Mouse (Mus musculus) cerebral cortex, adult 2 months (tissue): ENCODE data around the gene Anks1b.

Experiments
- WGBS: fragments of 180-500 bp; shearing (Covaris S2); methylation state at CpG from one replicate; pipeline ENCODE4 v1.1.7; 2018; 5-methylcytosine and 5-hydroxymethylcytosine counted together

The Anks1b gene

DNA sequence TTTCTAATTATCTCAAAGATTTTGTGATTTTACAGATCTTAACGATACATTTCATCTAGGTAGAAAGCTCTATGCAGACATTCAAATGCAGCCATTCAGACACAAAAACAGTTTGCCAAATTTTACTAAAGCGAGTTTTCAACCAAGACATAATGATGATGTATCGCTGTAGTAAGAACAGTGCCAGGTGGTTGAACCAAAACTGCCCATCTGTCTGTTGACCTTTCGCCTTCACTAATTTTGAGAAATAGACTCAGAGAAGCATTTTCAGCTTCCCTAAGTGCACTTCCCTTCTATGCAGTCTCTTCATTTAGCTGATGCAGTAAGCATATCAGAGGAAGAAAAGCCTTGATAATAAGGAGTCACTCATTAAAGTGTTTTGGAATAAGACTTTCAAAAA, 527.1 kb downstream of the Anks1b start:
- 73% methylated on average over 4 of the region's 4 CpGs for whole genome bisulfite sequencing

DNA sequence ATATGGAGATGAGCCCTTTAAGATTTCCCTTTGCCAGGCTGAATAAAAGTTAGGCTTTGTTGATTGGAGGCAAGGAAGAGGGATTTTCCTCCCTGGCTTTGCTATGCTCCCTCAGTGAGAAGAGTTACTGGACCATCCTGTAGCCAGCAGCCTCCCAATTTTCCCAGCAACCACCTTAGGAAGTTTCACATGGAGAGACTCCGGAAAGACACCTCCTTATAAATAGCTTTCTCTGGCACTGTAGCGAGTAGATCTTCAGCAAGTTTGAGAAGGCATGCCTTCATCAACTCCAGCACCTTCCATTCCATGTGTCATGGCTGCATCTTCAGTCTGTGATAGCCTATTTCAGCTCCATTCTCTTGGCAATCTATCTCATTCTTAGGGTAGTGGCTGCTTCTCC, 535.2 kb downstream of the Anks1b start:
- WGBS = 40% methylated on average over 2 of the region's 2 CpGs

DNA sequence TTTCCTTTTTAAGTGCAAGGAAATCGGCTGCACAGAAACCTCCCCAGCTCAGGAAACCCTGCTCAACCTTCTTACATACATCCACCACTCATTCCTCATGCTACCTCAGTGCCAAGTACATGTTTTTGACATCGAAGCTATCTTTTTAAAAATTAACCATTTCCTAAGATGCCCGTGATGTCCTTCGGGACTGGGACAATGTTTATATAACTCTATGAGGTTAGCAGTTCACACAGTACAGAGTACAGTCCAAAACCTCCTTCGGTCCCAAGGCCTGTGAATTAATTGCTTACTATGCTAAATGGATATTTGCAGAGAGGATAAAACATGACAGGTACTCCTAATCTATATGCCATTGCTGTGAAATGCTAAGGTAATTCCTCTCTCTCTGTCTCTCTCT, 558.2 kb downstream of the Anks1b start:
- WGBS = 50% methylated on average over 5 of the region's 5 CpGs

DNA sequence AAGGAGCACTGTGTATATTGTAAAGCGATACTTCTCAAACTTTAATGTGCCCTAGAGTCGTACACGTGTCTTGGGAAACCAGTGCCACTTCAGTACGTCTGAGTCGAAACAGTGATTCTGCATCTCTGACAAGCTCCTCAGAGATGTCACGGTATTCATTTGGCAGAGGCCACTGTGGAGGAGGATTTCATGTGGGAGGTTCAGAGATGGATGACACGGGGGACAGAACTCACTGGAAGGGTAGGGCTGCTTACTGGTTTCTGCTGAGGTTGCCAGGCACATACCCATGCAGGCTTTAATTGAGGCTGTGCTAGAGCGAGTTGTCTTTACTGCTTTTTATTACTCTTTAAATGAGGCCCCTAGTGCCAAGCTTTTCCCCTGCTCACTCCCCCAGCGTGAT, 558.7 kb downstream of the Anks1b start:
- 22% methylated on average over 9 of the region's 9 CpGs for WGBS

DNA sequence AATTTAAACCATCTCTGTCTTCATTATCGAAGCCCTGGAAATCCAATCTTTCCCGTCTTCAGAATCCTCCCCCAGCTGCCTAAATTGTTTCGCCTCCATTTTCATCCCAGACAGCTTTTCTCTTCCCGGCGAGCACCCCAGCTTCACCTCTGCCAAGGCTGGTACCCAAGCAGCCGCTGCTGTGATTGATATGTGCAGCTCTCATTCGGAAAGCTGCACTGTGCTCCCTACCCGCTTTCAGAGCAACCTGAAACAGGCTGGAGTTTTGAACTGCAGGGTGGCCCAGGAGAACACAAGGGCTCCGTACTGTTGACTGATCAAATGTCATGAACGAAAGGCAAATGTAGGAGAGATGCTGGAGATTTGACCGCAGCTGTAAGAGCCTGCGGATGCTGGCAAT, 559.2 kb downstream of the Anks1b start:
- WGBS = 19% methylated on average over 12 of the region's 12 CpGs

DNA sequence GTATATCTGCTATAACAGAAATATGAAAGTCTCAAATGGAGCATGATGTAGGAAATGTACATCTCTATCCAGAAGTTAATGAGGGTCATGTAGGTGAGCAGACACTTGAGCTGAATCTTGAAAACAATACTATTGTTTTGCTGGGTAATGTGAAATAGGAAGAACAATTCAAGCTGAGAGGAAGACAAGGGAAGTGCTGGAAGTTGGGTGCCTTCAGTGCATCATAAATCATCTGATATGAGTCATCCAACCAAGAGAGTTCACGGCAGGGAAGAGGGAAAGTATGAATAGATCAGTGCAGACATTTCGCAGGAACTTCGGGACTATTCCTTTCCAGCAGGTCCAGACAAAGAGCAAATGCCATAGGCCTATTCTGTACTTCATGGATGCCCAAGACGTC, 567.7 kb downstream of the Anks1b start:
- WGBS = 74% methylated on average over 4 of the region's 4 CpGs

DNA sequence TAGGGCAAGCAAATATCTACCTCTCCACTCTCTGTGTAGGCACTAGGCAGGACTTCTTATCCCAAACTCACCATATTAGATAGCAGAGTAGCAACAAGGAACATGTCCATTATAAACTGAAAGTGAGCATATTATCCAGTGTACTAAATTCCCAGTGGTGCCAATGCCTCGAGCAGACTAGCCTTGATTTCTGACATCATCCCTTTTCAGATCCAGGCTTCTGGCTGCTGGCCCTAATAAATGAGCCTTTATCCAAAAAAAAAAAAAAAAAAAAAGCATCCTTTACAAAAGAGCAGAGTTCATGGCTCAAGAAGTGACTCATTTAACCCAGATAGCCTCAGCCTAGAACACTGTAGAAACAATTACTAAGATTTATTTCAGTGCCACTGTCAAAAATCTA, 568.3 kb downstream of the Anks1b start:
- 32% methylated on average over 1 of the region's 1 CpGs for WGBS

DNA sequence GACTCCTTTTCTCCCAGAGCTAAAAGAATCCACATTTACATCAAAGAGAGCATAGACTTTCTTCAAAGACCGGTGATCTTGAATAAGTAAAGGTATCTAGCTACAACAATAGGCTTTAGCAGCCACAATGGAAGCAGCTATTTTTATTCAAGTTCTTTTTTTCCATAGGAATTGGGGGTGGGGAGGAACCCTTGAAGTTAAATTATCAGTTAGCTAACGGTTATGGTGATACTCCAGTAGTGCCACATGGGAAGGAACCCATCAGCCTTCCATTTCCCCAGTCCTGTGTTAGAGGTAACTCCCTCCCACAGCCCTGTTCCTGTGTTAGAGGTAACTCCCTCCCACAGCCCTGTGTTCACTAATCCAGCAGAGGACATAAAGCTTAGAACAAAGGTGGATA, 591.6 kb downstream of the Anks1b start:
- WGBS = 83% methylated on average over 2 of the region's 2 CpGs

DNA sequence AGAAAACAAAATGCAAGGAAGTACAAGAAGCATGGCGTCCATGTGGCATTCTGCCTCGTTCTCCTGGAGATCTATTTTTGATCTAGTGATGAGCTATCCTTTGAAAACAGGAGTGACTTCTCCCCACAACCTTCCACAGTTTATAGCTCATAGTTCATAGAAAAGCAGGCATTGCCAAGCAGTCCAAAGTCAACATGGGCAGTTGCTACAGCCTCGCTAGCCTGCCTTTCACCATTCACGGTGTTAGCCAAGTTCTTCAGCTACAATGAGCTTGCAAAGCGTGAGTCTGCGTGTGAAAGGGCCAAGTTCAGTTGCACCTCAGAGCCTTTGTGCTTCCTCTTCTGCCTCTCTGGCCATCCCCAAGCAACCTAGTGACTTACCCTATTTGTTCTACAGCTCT, 592.1 kb downstream of the Anks1b start:
- 86% methylated on average over 6 of the region's 6 CpGs for WGBS

DNA sequence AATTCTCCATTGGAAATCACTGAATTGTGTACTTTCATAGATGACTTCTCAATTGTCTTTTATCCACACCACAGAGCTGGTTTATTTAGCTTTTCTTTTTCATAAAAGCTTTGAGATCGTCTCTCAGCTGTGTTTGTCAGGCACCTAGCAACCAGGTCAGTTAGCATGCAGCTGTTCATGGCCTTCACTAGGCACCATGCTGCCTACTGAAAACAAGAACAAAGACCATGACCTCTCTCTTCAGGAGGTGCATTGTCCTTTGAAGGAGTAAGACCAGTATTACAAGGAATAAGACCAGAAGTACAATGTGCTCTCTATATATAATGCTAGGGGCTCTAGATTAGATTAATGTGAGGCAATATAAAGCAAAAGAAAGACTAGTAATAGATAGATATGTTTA, 594.2 kb downstream of the Anks1b start:
- 49% methylated on average over 1 of the region's 1 CpGs for WGBS

DNA sequence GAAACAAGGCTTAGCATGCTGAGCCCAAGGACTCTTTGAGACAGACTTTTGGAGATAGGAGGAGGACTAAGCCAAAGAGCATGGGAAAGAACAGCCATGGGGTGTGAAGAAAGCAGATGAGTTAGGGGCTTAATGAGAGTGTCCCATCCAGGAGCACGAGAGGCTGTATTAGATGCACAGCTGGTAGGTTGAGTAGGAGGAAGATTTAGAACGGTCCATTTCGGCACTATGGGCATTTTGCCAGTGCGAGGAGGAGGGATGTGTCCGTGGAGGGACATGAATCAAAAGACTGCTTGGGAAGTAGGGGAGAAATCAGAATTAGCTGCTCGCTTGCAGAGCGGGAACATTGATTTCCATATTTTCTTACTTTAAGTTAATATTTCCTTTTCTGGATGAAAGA, 620.1 kb downstream of the Anks1b start:
- 31% methylated on average over 7 of the region's 7 CpGs for WGBS

DNA sequence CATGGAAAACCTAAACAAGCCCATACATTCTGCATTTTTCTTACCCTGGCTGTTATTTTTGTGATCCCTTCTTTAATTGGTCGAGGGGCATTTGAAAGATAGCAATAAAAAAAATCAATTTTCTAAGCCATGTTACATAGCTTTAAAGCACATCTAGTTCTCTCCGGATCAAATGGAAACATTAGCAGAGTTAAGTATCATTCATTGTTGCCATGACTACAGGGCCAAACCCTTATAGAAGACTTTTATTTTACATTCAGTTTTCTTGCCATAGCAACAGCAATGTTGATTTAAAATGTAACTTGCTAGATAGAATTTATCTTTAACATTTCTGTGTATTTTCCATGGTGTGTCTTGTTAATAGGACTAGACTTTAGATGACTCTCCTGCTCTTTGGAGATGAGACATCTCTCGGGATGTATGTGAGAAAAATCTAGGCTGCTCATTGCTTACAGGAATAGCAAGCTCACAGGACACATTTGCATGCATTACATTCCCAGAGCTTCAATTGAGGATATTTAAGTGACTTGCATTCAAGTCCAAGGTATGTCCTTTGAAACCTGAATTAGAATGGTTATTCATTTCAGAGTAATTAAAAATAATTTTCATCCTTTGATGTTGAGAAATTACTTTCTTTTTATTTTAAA, 620.8 kb downstream of the Anks1b start:
- WGBS = 32% methylated on average over 3 of the region's 3 CpGs

DNA sequence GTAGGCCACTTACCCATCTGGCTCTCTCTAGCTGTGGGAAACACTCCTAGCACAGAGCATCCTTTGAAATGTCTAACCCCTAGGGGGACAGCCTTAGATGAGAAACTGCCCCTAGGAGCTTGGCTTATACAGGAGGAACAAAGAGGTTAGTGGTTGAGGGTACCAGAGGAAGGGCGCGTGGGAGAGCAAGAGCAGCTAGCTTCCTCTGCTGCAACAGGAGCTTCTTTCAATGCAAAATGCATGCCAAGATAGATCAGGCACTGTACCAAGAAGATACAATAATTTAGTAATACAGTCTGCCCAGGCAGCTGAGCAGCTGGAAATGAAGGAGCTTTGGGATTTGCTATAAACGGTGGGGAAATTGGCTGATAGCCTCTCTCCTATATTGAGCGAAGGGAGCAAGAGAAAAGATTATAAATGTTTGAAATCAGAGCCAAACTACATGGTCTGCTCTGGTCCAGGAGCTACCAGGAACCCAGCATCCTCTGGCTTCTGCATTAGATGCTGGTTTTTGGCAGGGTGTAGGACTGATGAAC, 621.7 kb downstream of the Anks1b start:
- 24% methylated on average over 4 of the region's 4 CpGs for WGBS

DNA sequence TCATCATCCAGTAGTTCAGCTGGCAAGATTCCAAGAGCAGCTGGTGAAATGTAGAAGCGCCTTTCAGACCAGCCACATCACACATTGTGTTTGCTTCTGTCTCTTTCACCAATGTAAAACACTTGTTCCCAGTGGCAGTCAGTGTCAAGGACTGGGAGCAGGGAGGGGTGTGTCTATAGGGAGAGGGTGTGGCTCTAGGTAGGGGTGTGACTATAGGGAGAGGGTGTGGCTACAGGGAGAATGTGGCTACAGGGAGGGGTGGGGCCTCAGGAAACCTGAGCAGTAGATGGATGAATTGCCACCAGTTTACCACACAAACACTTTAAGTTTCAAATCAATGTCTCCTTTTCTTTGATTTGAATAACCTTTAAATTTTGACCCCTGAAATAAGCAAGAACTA, 634.3 kb downstream of the Anks1b start:
- 75% methylated on average over 1 of the region's 1 CpGs for WGBS

DNA sequence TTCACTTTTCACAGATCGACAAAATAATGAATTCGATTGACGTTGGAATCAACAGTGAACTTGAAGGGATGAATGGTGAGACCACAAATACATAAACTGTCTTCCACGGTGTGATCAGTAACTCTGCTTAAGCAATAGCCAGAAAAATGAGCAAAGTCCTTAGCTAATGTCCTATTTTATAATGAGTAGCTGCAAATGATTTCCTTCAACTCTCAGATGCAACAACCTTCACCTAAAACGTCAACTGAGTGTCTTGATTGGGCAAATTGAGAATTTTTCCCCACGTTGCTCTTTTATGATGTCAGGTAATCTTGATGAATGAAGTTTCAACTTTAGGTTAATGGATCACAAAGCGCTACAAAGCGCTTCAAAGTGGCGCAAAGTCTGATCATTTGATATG, 639.5 kb downstream of the Anks1b start:
- 93% methylated on average over 9 of the region's 9 CpGs for WGBS

DNA sequence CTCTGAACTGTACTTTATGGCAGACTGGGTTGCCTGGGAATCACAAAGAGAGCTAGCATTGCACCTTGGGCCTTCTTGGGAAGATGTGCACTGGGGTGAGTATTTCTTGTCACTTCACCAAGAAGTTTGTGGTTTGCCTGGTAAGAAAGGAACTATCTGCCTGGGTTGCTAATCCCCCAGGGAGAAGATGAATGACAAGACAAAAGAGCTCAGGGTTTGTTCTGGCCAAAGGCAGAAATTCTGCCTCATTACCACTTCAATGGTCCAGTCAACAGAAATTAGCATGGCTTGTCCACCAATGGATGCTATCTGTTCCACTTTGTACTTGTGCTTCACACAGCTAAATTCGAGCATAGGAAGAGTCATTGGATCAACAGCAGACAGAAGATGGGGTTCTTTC, 658.5 kb downstream of the Anks1b start:
- WGBS = 51% methylated on average over 1 of the region's 1 CpGs

DNA sequence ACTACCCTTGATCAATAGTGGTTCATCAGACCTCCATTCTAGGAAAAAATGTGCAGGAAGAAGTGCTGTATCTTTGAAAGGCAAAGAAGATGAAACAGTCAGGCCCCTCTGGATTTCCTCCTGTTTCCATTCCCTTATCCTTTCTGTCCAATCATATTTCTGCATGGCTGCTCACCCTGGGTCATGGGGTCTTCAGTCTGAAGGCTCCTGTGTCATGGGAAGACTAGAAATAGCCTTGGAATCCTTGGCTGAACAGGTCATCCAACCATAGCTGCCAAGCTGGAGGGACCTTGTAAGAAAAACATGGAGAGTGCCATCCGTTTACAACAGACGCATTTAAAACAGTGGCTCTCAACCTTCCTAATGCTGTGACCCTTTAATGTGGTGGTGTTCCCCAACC, 662.1 kb downstream of the Anks1b start:
- WGBS = 96% methylated on average over 2 of the region's 2 CpGs

DNA sequence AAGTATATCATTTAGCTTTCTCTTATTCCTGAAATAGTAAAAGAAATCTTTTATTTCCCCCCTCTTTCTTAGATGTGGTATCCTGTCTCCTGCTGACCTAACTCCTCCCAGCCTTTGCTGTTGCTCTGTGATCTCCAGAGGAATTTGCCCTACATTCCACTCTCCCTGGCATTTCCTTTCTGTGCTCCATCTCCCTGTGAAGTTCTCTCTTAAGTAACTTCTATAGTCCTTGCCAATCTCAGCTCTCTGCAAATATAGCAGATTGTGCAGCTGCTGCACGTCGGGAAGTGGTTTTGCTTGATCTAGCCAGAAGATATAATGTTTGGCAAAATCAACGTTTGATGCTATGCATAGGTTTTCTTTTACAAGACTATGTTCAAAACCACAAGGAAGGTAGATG, 673.3 kb downstream of the Anks1b start:
- WGBS = 21% methylated on average over 3 of the region's 3 CpGs

DNA sequence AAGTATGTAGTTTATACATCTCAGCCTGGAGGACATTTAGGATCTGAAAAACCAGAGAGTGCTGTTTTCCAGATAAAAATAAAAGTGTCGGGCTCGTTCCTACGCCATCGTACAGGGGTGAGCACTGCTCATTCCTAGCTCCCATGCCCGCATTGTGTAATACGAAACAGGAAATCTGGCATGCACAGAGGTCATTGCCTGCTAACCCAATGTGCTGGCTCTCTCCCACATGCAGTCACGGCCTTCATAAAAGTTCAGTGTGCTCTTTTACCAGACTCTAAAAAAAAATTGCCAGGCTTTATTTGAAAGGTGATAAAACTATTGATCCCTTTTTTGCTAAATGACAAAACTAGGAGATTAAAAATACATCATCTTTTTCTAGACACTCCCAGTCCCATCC, 689.6 kb downstream of the Anks1b start:
- WGBS = 48% methylated on average over 7 of the region's 7 CpGs

DNA sequence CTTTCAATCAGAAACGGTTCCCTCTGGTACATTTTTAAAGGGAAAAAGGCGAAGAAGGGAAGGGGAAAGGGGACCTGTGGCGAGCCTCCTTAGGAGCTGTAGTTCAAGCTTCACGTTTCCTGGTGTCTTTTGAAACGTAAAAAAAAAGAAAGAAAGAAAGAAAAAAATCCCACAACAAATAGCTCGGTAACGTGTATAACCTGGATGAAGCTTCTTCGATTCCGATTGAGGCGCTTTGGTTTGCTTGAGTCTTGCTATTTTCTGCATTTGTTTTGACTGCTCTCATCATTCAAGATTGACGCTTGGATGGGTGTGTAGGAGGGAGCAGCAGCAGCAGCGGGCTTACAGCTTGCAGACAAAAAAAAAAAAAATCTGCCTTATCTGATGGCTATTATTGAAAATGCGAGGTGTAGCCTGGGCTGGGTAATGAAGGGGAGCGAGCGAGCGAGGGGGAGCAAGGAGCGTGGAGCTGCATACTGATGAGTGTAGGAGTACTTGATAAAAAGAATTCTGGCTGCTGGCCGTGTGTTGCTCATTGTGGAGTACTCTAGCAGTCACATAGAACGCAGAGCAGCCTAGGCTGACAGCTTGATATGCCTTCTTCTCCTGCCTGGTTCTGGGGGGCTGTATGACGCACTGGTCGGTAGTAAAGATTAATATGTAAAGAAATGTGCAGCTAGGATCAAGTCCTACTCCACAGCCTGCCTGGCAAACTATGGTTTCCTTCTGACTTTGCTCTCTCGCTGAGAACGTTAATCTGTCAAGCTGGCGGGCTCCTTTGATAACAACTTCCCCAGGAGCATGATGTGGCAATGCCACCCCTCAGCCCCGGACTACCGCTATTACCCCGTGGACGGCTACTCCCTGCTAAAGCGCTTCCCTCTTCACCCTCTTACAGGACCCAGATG, 703.1 kb downstream of the Anks1b start:
- WGBS = 10% methylated on average over 29 of the region's 29 CpGs

DNA sequence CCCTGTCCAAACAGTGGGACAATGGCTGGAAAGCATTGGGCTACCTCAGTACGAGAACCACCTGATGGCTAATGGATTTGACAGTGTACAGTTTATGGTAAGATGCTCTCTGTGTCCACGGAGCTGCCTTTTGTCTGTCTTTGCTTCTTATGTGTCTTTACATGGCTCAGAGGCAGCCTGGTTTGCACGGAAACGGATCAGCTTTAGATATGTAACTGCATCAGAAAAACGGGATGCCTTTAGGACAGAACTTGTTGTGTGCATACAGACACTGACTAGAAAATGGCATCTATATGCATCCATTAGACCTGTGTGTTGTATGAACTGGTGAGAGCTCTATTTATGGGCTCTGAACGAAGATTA, 703.8 kb downstream of the Anks1b start:
- WGBS = 25% methylated on average over 6 of the region's 6 CpGs

DNA sequence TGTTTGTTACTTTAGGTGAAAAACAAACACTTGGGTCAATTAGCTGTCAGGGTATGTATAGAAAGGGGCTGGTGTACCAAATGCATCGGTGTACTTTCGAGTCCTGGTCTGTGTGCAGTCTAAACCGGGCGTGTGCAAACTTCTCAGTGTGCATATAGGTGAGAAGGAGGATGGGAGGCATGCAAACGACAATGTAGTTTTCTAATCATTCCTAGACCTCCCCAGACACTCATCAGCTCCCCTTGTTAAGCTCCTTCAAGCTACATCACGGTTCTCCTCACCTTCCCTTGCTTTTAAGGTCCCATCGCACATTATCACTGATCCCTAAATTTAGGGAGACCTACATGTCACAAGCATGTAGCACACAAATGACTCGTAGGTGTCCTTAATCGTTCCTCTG, 704.5 kb downstream of the Anks1b start:
- WGBS = 39% methylated on average over 9 of the region's 9 CpGs

DNA sequence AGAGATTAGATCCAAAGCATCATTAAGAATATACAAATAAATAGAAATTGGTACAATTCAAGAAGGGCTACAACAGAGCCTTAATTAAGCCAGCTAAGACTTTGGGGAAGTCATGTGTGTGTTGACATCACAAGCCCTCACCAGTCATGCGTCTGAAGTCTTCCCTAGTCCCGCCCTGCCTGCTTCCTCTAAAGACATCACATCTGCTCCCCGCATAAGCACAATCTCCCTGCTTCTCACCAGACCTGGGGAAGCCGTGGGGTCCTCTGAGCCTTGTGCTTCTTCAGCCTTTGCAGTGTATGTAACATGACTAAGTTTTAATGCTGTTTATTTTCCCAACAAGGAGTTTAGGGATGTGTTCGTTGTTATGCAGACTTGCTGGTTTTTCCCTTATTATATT, 706.7 kb downstream of the Anks1b start:
- 42% methylated on average over 5 of the region's 5 CpGs for WGBS
